Mouse (Mus musculus): ENCODE measurements around the gene Scgb1a1.

DNA sequence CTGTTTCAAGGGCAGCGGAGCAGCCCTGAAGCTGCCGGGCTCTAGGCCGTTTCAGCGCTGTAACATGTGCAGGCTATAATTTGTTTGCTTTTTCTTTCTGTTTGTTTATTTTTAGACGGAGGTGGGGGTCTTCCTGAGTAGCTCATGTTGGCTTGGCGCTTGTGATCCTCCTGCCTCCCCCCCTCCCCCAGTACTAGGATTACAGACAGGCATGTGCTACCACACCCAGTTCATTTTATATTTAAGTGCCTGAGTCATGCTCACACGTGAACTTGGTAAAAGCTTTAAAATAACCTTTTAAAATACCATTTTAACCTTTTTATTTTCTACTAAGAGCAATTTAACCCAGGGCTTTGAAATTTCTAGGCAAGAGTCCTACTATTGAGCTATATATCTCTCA lies 47.8 kb downstream of the Scgb1a1 start:
- TF ChIP-seq POLR2A (IDR thresholded peaks at IDR 0.05; ENCODE audit: borderline replicate concordance, insufficient read depth, low read length) (no peak), CTCF (IDR thresholded peaks at IDR 0.05; ENCODE audit: borderline replicate concordance, insufficient read depth, low read depth, low read length) (no peak)
